Mouse (Mus musculus) 3134 (cell line): Measurements from ENCODE around the gene Cdc37.
A peak's percentile ranks its signal among the peaks of the same experiment; 100 is the strongest.

Experiments used
- DNase-seq: peaks from one replicate; pipeline ENCODE4 v3.0.0-alpha.2; 2011; ENCODE audit warnings: low spot score; ENCODE audit not compliant: insufficient read length; ENCODE audit errors: extremely low read depth

The Cdc37 gene

DNA sequence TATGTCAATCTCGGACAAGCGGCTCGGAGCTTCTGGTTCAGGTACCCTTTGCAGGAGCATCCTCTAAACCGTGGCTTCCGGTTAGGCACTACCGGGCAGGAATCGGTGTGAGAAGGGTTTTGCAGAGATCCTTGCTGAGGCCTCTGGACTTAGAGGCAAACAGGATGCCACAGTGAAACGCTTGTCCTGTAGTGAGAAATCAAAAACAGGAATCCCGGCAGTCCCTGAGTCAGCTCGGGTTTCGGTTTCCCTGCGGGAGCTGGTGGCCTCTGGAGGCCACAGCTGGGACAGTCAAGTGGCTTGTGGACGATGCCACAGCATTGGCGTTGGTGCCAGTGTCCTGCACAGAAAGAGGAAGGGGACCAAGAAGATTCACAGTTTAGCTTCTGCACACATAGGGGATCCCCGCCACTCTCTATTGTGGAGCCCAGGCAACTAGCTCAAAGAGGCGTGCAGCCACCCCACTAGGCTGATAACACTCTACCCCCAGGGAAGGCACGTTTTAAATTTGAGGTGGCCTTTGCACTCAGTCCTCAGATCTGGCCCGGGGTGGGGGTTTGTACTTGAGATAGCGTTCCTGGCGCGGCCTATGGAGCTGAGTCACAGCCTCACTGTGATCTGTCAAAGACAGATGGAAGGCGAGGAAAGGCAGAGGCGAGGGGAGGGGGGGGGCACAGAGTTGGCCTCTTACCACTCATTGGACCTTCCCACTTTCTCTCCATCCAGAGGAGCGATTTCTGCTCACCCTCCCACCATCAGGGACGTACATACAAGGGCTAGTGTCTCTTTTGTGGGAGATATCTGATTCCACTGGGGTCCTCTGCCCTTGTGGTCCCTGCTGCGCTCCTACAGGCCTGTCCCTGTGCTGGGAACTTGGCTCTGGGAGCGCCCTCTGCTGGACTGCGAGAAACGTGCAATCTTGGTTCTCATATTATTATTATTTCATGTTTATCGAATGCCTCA, 18.7 kb upstream of the Cdc37 start:
- DNase-seq, result peak; percentile 78

DNA sequence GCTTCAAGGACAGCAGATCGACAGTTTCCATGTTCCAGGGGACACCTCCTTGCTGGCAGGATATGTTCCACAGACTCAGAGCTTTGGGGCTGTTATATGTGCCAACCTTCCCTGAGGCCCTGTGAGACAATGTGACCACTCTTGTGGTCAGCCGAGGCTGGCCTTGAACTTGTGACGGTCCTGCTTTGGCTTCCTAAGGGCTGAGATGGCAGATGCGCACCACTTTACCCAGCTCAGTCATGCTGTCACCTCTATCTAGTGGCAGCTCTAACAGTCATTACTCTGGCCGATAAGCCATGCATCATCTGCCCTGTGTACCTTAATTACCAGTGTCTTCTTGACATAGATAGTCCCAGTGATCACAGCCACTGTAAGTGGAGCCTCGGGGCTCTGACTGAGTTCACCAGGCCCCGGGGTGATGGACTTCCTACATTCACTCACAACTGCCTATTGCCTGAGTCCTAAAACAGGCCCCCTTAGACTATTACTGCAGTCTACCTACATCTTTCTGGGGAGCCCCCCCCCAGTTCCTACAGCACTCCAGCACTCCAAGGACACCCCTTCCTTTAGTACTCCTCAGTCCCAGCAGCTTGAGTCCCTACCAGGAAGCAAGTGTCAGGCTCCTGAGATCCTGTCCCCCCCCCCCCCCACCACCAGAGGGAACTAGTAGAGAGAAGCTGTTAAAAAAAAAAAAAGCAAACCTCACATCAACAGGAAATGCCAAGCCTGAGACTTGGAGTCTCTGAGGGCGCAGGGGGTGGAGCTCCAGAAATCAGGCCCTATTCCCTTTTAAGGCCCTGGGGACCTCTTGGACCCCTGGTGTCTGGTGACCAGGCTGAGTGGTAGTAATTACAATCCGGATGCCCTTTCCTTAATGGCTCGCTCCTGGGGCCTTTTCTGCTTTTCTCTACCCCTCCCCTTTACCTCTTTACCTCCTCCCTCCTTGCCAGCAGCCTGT, 17.6 kb upstream of the Cdc37 start:
- no peak for DNase-seq

GRCm38 (mm10) chr9:21166516-21166915, 16.7 kb upstream of the Cdc37 start:
- no peak for DNase-seq

- peak; percentile 51 for DNase-seq
Measured at GRCm38 (mm10) chr9:21165952-21166451, 16.2 kb upstream of the Cdc37 start.

GRCm38 (mm10) chr9:21165041-21165951, 15.5 kb upstream of the Cdc37 start, which contains the start of gene Pde4a:
Gene Pde4a (plus strand): TSS chr9:21165714.
- DNase-seq, result peak; percentile 61

- peak; percentile 39 for DNase-seq
Measured at GRCm38 (mm10) chr9:21164072-21164471, 14.3 kb upstream of the Cdc37 start.

- DNase-seq, result no peak
Measured at GRCm38 (mm10) chr9:21163086-21164050, 13.6 kb upstream of the Cdc37 start.

GRCm38 (mm10) chr9:21161209-21161909, 11.6 kb upstream of the Cdc37 start:
- DNase-seq, result peak; percentile 83

GRCm38 (mm10) chr9:21154787-21155186, 5.0 kb upstream of the Cdc37 start:
- DNase-seq, result no peak

- DNase-seq, result no peak
Measured at GRCm38 (mm10) chr9:21153833-21154232, 4.1 kb upstream of the Cdc37 start.

- no peak for DNase-seq
Measured at GRCm38 (mm10) chr9:21153331-21153730, 3.5 kb upstream of the Cdc37 start.

GRCm38 (mm10) chr9:21152715-21153114, 2.9 kb upstream of the Cdc37 start:
- no peak for DNase-seq

- DNase-seq, result no peak
Measured at GRCm38 (mm10) chr9:21149077-21149653, 617 bp downstream of the Cdc37 start.

DNA sequence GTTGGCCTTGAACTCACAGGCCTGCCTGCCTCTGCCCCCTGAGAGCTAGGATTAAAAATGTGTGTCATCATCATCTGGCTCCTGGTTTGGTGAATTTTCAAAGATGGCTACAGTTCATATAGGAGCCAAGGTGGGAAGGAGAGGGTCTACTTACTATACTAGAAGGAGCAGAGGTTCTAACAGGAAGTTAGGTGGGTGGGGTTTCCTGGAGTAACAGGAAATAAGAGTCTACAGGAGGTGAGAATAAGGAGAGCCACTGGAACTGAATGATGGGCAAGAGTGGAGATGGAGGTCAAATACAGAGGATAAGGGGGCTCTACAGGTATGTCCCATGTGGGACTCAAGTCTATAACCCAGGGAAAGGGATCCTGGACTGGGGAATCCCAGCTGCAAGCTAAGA, 1.4 kb downstream of the Cdc37 start:
- no peak for DNase-seq

GRCm38 (mm10) chr9:21146722-21147121, 3.1 kb downstream of the Cdc37 start:
- no peak for DNase-seq

GRCm38 (mm10) chr9:21145431-21145830, 4.4 kb downstream of the Cdc37 start:
- DNase-seq, result no peak

- DNase-seq, result no peak
Measured at GRCm38 (mm10) chr9:21144361-21144760, 5.4 kb downstream of the Cdc37 start.

DNA sequence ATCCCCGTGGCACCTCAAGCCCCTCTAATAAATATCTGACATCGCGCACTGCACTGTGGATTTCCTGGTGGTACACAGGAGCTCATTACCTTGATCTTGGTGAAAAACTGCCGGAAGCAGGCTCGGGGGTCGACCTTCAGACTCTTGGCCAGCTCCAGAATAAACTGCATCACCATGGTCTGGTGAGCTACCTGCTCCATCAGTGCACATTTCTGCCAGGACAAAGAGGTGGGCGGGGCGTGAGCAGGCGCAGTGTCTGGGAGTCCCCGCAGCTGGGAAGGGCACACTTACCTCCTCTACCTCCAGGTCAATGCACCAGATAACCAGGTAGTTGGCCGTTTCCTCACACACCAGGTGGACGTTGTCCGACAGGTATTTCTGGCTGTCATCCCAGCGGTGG, 7.9 kb downstream of the Cdc37 start:
- no peak for DNase-seq
